Mouse (Mus musculus): Measurements from ENCODE around the gene Gnl3l. TPM values are rescaled to one million over a fixed set of nuclear protein-coding genes. Genes with fewer than 3 reads are reported as not detected.

The Gnl3l gene
- polyA plus RNA-seq, 1 experiment from 2014 or later = 39.9 TPM

GRCm38 (mm10) chrX:150954721-150955120 is 62.4 kb downstream of the Gnl3l start:
- Histone ChIP-seq H3K9me3 (replicated peaks) (no peaks in the 10 kb centered on the region), H3K27ac (replicated peaks) (no peak overlapping the region), H3K36me3 (no peaks in the 10 kb centered on the region), H3K4me1 (peaks cover 15% of the 10 kb centered on the region), H3K27me3 (ENCODE audit: low read depth, poor library complexity, severe bottlenecking) (peaks cover 37% of the 10 kb centered on the region), H3K4me3 (no peak overlapping the region)
- no peak for DNase-seq (ENCODE audit: low spot score)
- 80% methylated on average over 1 of the region's 1 CpGs for WGBS

Other genes with a start within 250 kb of the Gnl3l start
- 251 and 296 TPM in 2 replicates for gene Maged2, start 203.0 kb downstream of the Gnl3l start, polyA plus RNA-seq (2016; fragmentation: Nextera tagmentation; extraction: Ambion mirVana)
- 8.4 and 8.5 TPM in 2 replicates for gene Fgd1, start 28.8 kb upstream of the Gnl3l start, polyA plus RNA-seq (2016; fragmentation: Nextera tagmentation; extraction: Ambion mirVana)
- 50.5 and 60.9 TPM in 2 replicates for gene Tsr2, start 79.2 kb upstream of the Gnl3l start, polyA plus RNA-seq (2016; fragmentation: Nextera tagmentation; extraction: Ambion mirVana)
- gene Wnk3, start 180.8 kb upstream of the Gnl3l start, polyA plus RNA-seq (2016; fragmentation: Nextera tagmentation; extraction: Ambion mirVana) = 7.5 and 9.0 TPM in 2 replicates